Mouse (Mus musculus) bone marrow macrophage, adult 2 months (primary cell): ENCODE measurements around the gene Snx21.

Experiments
- CTCF ChIP-seq: IDR thresholded peaks from 2 replicates; pipeline ENCODE4 v1.5.1; 2012; ENCODE audit warnings: low read depth, mild to moderate bottlenecking, low read length, moderate library complexity
- POLR2A ChIP-seq: IDR thresholded peaks from 2 replicates; pipeline ENCODE4 v1.6.1; 2012; ENCODE audit warnings: mild to moderate bottlenecking, low read depth, low read length, borderline replicate concordance

DNA sequence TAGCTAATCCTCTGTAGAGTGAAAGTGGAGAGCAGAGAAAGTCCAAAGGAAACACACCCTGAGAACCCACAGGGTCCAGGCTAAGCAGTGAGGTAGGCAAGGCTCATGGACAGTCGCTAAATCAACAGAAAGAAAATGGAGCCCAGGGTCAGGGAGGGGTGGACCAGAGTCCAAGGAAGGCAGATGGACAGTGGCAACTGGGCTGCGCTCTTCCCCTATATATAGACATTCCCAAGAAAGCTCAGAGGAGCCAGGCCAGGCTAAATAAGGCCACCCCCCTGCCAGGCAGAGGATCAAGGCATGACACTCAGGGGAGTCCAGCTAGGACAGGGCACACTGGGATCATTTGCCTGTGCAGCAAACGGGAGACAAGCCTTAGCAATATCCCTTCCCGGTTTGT, 3.7 kb upstream of the Snx21 start:
- TF ChIP-seq POLR2A (no peak), CTCF (no peak)
